Mouse (Mus musculus): ENCODE measurements around the gene Tctex1d4. TPM values are rescaled to one million over a fixed set of nuclear protein-coding genes. Genes with fewer than 3 reads are reported as not detected.

Gene Tctex1d4
- polyA plus RNA-seq, 1 experiment from 2014 or later: not detected

DNA sequence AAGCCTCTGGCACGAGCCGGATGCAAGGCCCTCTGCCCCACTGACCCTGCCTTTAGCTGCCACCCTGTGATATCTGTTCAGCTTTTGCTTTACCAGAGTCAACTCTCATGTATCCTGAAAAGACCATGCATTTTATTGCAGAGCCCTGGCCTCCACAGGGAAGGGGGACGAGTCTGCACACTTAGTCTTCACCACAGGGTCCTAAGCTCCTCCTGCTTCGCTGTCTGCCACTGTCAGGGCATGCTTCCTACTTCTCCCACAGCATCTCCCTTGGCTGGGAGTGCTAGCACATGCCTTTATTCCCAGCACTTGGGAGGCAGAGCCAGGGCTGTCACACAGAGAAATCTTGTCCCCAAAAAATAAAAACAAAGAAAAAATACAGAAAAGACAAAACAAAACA, 34.6 kb downstream of the Tctex1d4 start:
- ATAC-seq: no peak
- H3K36me3 ChIP-seq: peaks cover 49% of the 10 kb centered on the region
- H3K27me3 ChIP-seq: no peaks in the 10 kb centered on the region
- H3K4me1 ChIP-seq (replicated peaks): no peaks in the 10 kb centered on the region
- H3K4me3 ChIP-seq (replicated peaks): no peak overlapping the region
- WGBS: 72% methylated on average over 4 of the region's 4 CpGs
- H3K27ac ChIP-seq: no peak overlapping the region
- H3K4me2 ChIP-seq (replicated peaks): no peak overlapping the region
- H3K9me3 ChIP-seq: no peaks in the 10 kb centered on the region
- H3K9ac ChIP-seq (replicated peaks): no peak overlapping the region

DNA sequence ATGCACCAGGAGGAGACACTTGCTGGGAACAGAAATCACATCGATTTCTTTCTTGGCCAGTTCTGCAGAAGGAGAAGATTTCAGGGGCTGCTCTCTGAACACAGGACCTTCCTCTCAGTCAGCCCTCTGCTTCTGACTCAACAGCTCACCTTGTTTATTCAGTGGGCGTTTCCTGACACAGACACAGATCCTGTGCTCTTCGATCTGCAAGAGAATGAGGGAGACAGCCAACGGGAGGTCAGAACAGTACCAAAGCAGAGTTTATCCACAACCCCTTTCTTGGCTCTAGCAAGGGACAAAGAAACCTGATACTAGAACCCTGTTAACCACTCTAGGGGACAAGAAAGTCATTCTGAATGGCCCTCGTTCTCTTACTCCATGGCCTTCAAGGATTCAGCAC, 43.3 kb downstream of the Tctex1d4 start:
- WGBS: 95% methylated on average over 5 of the region's 5 CpGs
- Histone ChIP-seq H3K36me3 (peaks cover 78% of the 10 kb centered on the region), H3K27ac (no peak overlapping the region), H3K9ac (replicated peaks) (no peak overlapping the region), H3K27me3 (no peaks in the 10 kb centered on the region), H3K4me2 (replicated peaks) (no peak overlapping the region), H3K4me1 (replicated peaks) (no peaks in the 10 kb centered on the region), H3K4me3 (replicated peaks) (no peak overlapping the region), H3K9me3 (no peaks in the 10 kb centered on the region)
- no peak for ATAC-seq

Small RNAs within 50 kb of the gene (microRNA-seq; reads per million reads assigned to microRNA genes)
- gene Gm22398: not detected

Other genes with a start within 250 kb of the Tctex1d4 start
- 9.5 and 9.9 TPM in 2 replicates for gene Zswim5, start 249.4 kb upstream of the Tctex1d4 start, polyA plus RNA-seq (2015; fragmentation: Nextera tagmentation; extraction: Ambion mirVana)
- gene Urod, start 132.4 kb upstream of the Tctex1d4 start, polyA plus RNA-seq (2015; fragmentation: Nextera tagmentation; extraction: Ambion mirVana): 73.4 and 73.6 TPM in 2 replicates
- 18.3 and 20.2 TPM in 2 replicates for gene Hectd3, start 131.5 kb upstream of the Tctex1d4 start, polyA plus RNA-seq (2015; fragmentation: Nextera tagmentation; extraction: Ambion mirVana)
- 45.5 and 50.2 TPM in 2 replicates for gene Eif2b3, start 107.4 kb upstream of the Tctex1d4 start, polyA plus RNA-seq (2015; fragmentation: Nextera tagmentation; extraction: Ambion mirVana)
- gene Ptch2, start 30.7 kb upstream of the Tctex1d4 start, polyA plus RNA-seq (2015; fragmentation: Nextera tagmentation; extraction: Ambion mirVana): 7.1 and 7.3 TPM in 2 replicates
- gene Btbd19, start 1.1 kb upstream of the Tctex1d4 start, polyA plus RNA-seq (2015; fragmentation: Nextera tagmentation; extraction: Ambion mirVana): 3.3 and 3.4 TPM in 2 replicates
- gene Plk3, start 7.2 kb downstream of the Tctex1d4 start, polyA plus RNA-seq (2015; fragmentation: Nextera tagmentation; extraction: Ambion mirVana): 18.6 and 19.3 TPM in 2 replicates
- gene Rps8, start 29.4 kb downstream of the Tctex1d4 start, polyA plus RNA-seq (2015; fragmentation: Nextera tagmentation; extraction: Ambion mirVana): 558 and 623 TPM in 2 replicates
- gene Kif2c, start 55.8 kb downstream of the Tctex1d4 start, polyA plus RNA-seq (2015; fragmentation: Nextera tagmentation; extraction: Ambion mirVana): 29.1 and 29.2 TPM in 2 replicates
- gene Tmem53, start 125.2 kb downstream of the Tctex1d4 start, polyA plus RNA-seq (2015; fragmentation: Nextera tagmentation; extraction: Ambion mirVana): 10.2 and 10.4 TPM in 2 replicates
- gene Armh1, start 125.3 kb downstream of the Tctex1d4 start, polyA plus RNA-seq (2015; fragmentation: Nextera tagmentation; extraction: Ambion mirVana): 0.31 and 0.83 TPM in 2 replicates

Measured in midbrain, embryonic 13.5 days (tissue).